13 mouse cellular contexts compared by ENCODE assay signal in the genomic region with DNA sequence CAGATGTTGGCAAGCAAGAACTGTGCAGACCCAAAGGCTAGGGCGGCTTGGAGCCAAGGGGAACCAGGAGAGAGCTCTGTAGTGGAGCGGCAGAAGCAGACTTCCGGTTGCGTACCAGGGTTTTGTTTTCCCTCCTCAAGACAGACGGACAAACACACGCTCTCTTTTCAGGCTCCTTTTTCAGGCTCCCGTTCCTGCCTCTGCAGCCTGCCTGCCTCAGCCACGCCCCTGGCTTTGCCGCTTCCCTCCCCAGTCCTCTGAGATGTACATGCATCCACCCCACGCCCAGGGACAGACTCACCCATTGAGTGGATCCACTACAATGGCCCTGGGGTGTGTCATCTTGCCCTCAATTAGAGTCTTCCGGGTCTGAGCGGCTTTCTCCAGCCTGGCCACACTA. TPM values are rescaled to one million over a fixed set of nuclear protein-coding genes. Genes with fewer than 3 reads are reported as not detected.
DNase-seq lines count a peak whose midpoint lies in the region; ATAC-seq and TF ChIP-seq lines count a peak whose summit lies in the region.
"Had no signal": no experiment of that assay in that cellular context is flagged by ENCODE, and none has a peak within 500 bp of the region (broad histone marks: within the 10 kb centered on the region; RNA-seq: fewer than 3 reads in every experiment).

No protein-coding gene starts in this region.

- TF ChIP-seq CTCF in CH12.LX (conservative IDR thresholded peaks at IDR 0.05 in 1 of 2, IDR thresholded peaks at IDR 0.05 in 1 of 2; ENCODE audit: low read depth in 2 of 2, low read length in 2 of 2) = no peak
- no peak for TF ChIP-seq CTCF in E14TG2a.4 (conservative IDR thresholded peaks at IDR 0.05; ENCODE audit: low read length)
- TF ChIP-seq CTCF in midbrain, postnatal 0 days (IDR thresholded peaks at IDR 0.05) = no peak

- H3K27me3 ChIP-seq in CH12.LX (replicated peaks) (no peaks in the 10 kb centered on the region), E14TG2a.4 (ENCODE audit: insufficient read depth, low read length) (peaks cover 13% of the 10 kb centered on the region)
- no peaks in the 10 kb centered on the region for H3K27me3 ChIP-seq in embryonic facial prominence, embryonic 15.5 days
- no peaks in the 10 kb centered on the region for H3K27me3 ChIP-seq in stomach, embryonic 15.5 days (replicated peaks)
- no peaks in the 10 kb centered on the region for H3K27me3 ChIP-seq in midbrain, postnatal 0 days (ENCODE audit: insufficient read depth, low read length)
- H3K27me3 ChIP-seq: heart, embryonic 15.5 days; liver, embryonic 12.5 days had no signal

- dilution Hi-C loops in CH12.LX (cut with MboI; ENCODE audit: extremely low pct_ligation_motif_present, extremely low pct_unique_long_range_greater_than_20kb, low sequenced_read_pairs) = no loop called here

- no peak for TF ChIP-seq EP300 in CH12.LX (IDR thresholded peaks at IDR 0.05; ENCODE audit: low read length)

- H3K4me3 ChIP-seq in CH12.LX (replicated peaks in 1 of 3; ENCODE audit: low read depth in 2 of 3, low read length in 2 of 3, poor library complexity in 1 of 3) (no peak overlapping the region), E14TG2a.4 (replicated peaks; ENCODE audit: low read length) (peak overlapping the region; percentile 63)
- H3K4me3 ChIP-seq in embryonic facial prominence, embryonic 15.5 days (replicated peaks) = no peak overlapping the region
- no peak overlapping the region for H3K4me3 ChIP-seq in stomach, embryonic 15.5 days (replicated peaks)
- H3K4me3 ChIP-seq in midbrain, postnatal 0 days (ENCODE audit: low read depth, low read length) = no peak overlapping the region
- H3K4me3 ChIP-seq: heart, embryonic 15.5 days; liver, embryonic 12.5 days had no signal

- 79% methylated on average over 12 of the region's 12 CpGs for WGBS in embryonic facial prominence, embryonic 15.5 days
- WGBS in stomach, embryonic 15.5 days = 82% methylated on average over 12 of the region's 12 CpGs
- WGBS in midbrain, postnatal 0 days = 92% methylated on average over 12 of the region's 12 CpGs

- TF ChIP-seq RAD21 in CH12.LX (IDR thresholded peaks at IDR 0.05; ENCODE audit: low read depth, low read length) = no peak

- H3K27ac ChIP-seq in CH12.LX (ENCODE audit: insufficient read depth, low read depth) = peak overlapping the region; percentile 84
- peak overlapping the region; percentile 53; the same call in 1 of the 2 replicates for H3K27ac ChIP-seq in embryonic facial prominence, embryonic 15.5 days (replicated peaks)
- peak overlapping the region; percentile 28; the same call in 1 of the 2 replicates for H3K27ac ChIP-seq in stomach, embryonic 15.5 days
- no peak overlapping the region for H3K27ac ChIP-seq in midbrain, postnatal 0 days (ENCODE audit: low read depth, low read length)
- H3K27ac ChIP-seq: liver, embryonic 12.5 days had no signal

- H3K36me3 ChIP-seq in CH12.LX (replicated peaks in 1 of 2; ENCODE audit: control insufficient read depth in 1 of 2, insufficient read depth in 1 of 2, low read length in 1 of 2) (peaks cover 48 to 62% of the 10 kb centered on the region in 2 experiments), E14TG2a.4 (ENCODE audit: insufficient read depth, low read length) (peaks cover 24% of the 10 kb centered on the region)
- peaks cover 94% of the 10 kb centered on the region for H3K36me3 ChIP-seq in embryonic facial prominence, embryonic 15.5 days
- H3K36me3 ChIP-seq in stomach, embryonic 15.5 days = peaks cover 63% of the 10 kb centered on the region
- peaks cover 80% of the 10 kb centered on the region for H3K36me3 ChIP-seq in midbrain, postnatal 0 days (ENCODE audit: insufficient read depth, low read length)

- H3K79me2 ChIP-seq in CH12.LX (replicated peaks; ENCODE audit: control insufficient read depth, extremely low read depth, insufficient read depth, poor library complexity, severe bottlenecking) = no peaks in the 10 kb centered on the region

- H3K4me2 ChIP-seq in CH12.LX (ENCODE audit: insufficient read depth, low read depth, poor library complexity, severe bottlenecking) = peak overlapping the region; percentile 32
- H3K4me2 ChIP-seq in embryonic facial prominence, embryonic 15.5 days (replicated peaks) = no peak overlapping the region
- no peak overlapping the region for H3K4me2 ChIP-seq in stomach, embryonic 15.5 days
- no peak overlapping the region for H3K4me2 ChIP-seq in midbrain, postnatal 0 days (ENCODE audit: low read depth, low read length, poor library complexity, severe bottlenecking)
- H3K4me2 ChIP-seq: heart, embryonic 15.5 days; liver, embryonic 12.5 days had no signal

- peak overlapping the region; percentile 14; the same call in 1 of the 2 replicates for H3K9ac ChIP-seq in CH12.LX (ENCODE audit: insufficient read depth, low read depth)
- H3K9ac ChIP-seq in embryonic facial prominence, embryonic 15.5 days = no peak overlapping the region
- no peak overlapping the region for H3K9ac ChIP-seq in stomach, embryonic 15.5 days
- H3K9ac ChIP-seq in midbrain, postnatal 0 days (replicated peaks; ENCODE audit: low read length, poor library complexity, severe bottlenecking) = no peak overlapping the region
- H3K9ac ChIP-seq: liver, embryonic 12.5 days had no signal

- peaks cover 65 to 79% of the 10 kb centered on the region in 2 experiments for H3K4me1 ChIP-seq in CH12.LX (ENCODE audit: control insufficient read depth in 1 of 2, insufficient read depth in 2 of 2)
- peaks cover 95% of the 10 kb centered on the region for H3K4me1 ChIP-seq in E14TG2a.4 (replicated peaks; ENCODE audit: low read depth, low read length)
- peaks cover 13% of the 10 kb centered on the region; the same call in 1 of the 2 replicates for H3K4me1 ChIP-seq in embryonic facial prominence, embryonic 15.5 days
- H3K4me1 ChIP-seq in stomach, embryonic 15.5 days = peaks cover 35% of the 10 kb centered on the region
- H3K4me1 ChIP-seq in midbrain, postnatal 0 days (ENCODE audit: insufficient read depth, low read length) = no peaks in the 10 kb centered on the region

- no peak for DNase-seq in CH12.LX (ENCODE audit: extremely low read depth)
- no peak for DNase-seq in midbrain, postnatal 0 days (ENCODE audit: low spot score)
- no peak for DNase-seq in adrenal gland, postnatal 36 days
- no peak for DNase-seq in frontal cortex, postnatal 14 days (ENCODE audit: low spot score in 2 of 2)
- DNase-seq: adrenal gland, adult 2 months; kidney, postnatal 25 days; lung, postnatal 10 days had no signal

- H3K9me3 ChIP-seq in CH12.LX (replicated peaks; ENCODE audit: low read length) (no peaks in the 10 kb centered on the region), E14TG2a.4 (ENCODE audit: low read length) (no peaks in the 10 kb centered on the region)
- H3K9me3 ChIP-seq in embryonic facial prominence, embryonic 15.5 days (replicated peaks) = no peaks in the 10 kb centered on the region
- no peaks in the 10 kb centered on the region for H3K9me3 ChIP-seq in stomach, embryonic 15.5 days
- no peaks in the 10 kb centered on the region for H3K9me3 ChIP-seq in midbrain, postnatal 0 days (ENCODE audit: low read length)
- H3K9me3 ChIP-seq: heart, embryonic 15.5 days; liver, embryonic 12.5 days had no signal

- no peak for ATAC-seq in embryonic facial prominence, embryonic 15.5 days (ENCODE audit: insufficient number of reproducible peaks, low FRiP score, low TSS enrichment, low read depth)
- ATAC-seq in stomach, embryonic 15.5 days (ENCODE audit: insufficient read depth, low FRiP score, low read depth) = no peak
- ATAC-seq in midbrain, postnatal 0 days (ENCODE audit: low FRiP score) = no peak
- ATAC-seq: hindbrain, postnatal 0 days; liver, embryonic 12.5 days had no signal

- no peak for TF ChIP-seq POLR2A in CH12.LX (IDR thresholded peaks at IDR 0.05; ENCODE audit: low read depth, low read length)

- in situ Hi-C loops in CH12.LX (cut with MboI; ENCODE audit: low pct_ligation_motif_present, low pct_unique_long_range_greater_than_20kb, low sequenced_read_pairs) = no loop called here

TF ChIP-seq in CH12.LX, 34 proteins besides CTCF, POLR2A, EP300 and RAD21 (continues in another document):
- no peak for TF ChIP-seq RCOR1 (conservative IDR thresholded peaks at IDR 0.05; ENCODE audit: low read depth, low read length)
- no peak for TF ChIP-seq MEF2A (IDR thresholded peaks at IDR 0.05; ENCODE audit: borderline replicate concordance, low read depth, low read length)
- TF ChIP-seq BHLHE40 (IDR thresholded peaks at IDR 0.05; ENCODE audit: low read depth, low read length) = no peak
- TF ChIP-seq ZMIZ1 (IDR thresholded peaks at IDR 0.05; ENCODE audit: low read depth, low read length) = no peak
- TF ChIP-seq MXI1 (IDR thresholded peaks at IDR 0.05; ENCODE audit: low read depth, low read length) = no peak
- TF ChIP-seq SIN3A (IDR thresholded peaks at IDR 0.05; ENCODE audit: low read length) = no peak

RNA-seq across cellular contexts. Expression of gene Lrp1, which starts 30.7 kb away (rescaled TPM):
- total RNA-seq in CH12.LX (2012; rRNA removed) = 16.5 and 51.2 TPM in 2 replicates
- total RNA-seq in CH12.LX (2014; rRNA removed) = 3.1 and 3.3 TPM in 2 replicates
- polyA plus RNA-seq in CH12.LX (2012; ENCODE audit: insufficient read length, low read depth) = 11.0 and 11.8 TPM in 2 replicates
- polyA plus RNA-seq in embryonic facial prominence, embryonic 15.5 days (2015; fragmentation: Nextera tagmentation; extraction: Ambion mirVana) = 161 and 163 TPM in 2 replicates
- polyA plus RNA-seq in stomach, embryonic 15.5 days (2015; fragmentation: Nextera tagmentation; extraction: Ambion mirVana) = 77.0 and 87.0 TPM in 2 replicates
- 297 and 319 TPM in 2 replicates for total RNA-seq in midbrain, postnatal 0 days (2014; rRNA removed)
- 79.8 and 84.4 TPM in 2 replicates for polyA plus RNA-seq in midbrain, postnatal 0 days (2015; fragmentation: Nextera tagmentation; extraction: Ambion mirVana)
- total RNA-seq in adrenal gland, postnatal 36 days (2021) = 100 to 1,000 TPM; 192 to 251 TPM

RNA-seq across cellular contexts. Expression of gene Stat6, which starts 52.5 kb away (rescaled TPM):
- total RNA-seq in CH12.LX (2012; rRNA removed) (58.7 and 76.6 TPM in 2 replicates), CH12.LX (2014; rRNA removed) (64.0 and 71.5 TPM in 2 replicates)
- 62.9 and 72.1 TPM in 2 replicates for polyA plus RNA-seq in CH12.LX (2012; ENCODE audit: insufficient read length, low read depth)
- polyA plus RNA-seq in embryonic facial prominence, embryonic 15.5 days (2015; fragmentation: Nextera tagmentation; extraction: Ambion mirVana) = 35.3 and 36.2 TPM in 2 replicates
- polyA plus RNA-seq in stomach, embryonic 15.5 days (2015; fragmentation: Nextera tagmentation; extraction: Ambion mirVana) = 35.0 and 37.1 TPM in 2 replicates
- total RNA-seq in midbrain, postnatal 0 days (2014; rRNA removed) = 6.1 and 10.2 TPM in 2 replicates
- 3.9 and 4.3 TPM in 2 replicates for polyA plus RNA-seq in midbrain, postnatal 0 days (2015; fragmentation: Nextera tagmentation; extraction: Ambion mirVana)
- total RNA-seq in adrenal gland, postnatal 36 days (2021) = 10 to 100 TPM; 93.2 to 99.8 TPM

RNA-seq across cellular contexts. Expression of gene Nxph4, which starts 55.9 kb away (rescaled TPM):
- total RNA-seq in CH12.LX (2012; rRNA removed) = 0.13 TPM in 1 of 2 replicates, not detected in the other
- total RNA-seq in CH12.LX (2014; rRNA removed) = not detected in 2 replicates
- 0.14 and 0.15 TPM in 2 replicates for polyA plus RNA-seq in CH12.LX (2012; ENCODE audit: insufficient read length, low read depth)
- 8.0 and 9.2 TPM in 2 replicates for polyA plus RNA-seq in embryonic facial prominence, embryonic 15.5 days (2015; fragmentation: Nextera tagmentation; extraction: Ambion mirVana)
- 5.0 and 5.4 TPM in 2 replicates for polyA plus RNA-seq in stomach, embryonic 15.5 days (2015; fragmentation: Nextera tagmentation; extraction: Ambion mirVana)
- 11.8 and 22.6 TPM in 2 replicates for total RNA-seq in midbrain, postnatal 0 days (2014; rRNA removed)
- polyA plus RNA-seq in midbrain, postnatal 0 days (2015; fragmentation: Nextera tagmentation; extraction: Ambion mirVana) = 68.9 and 72.4 TPM in 2 replicates
- total RNA-seq in adrenal gland, postnatal 36 days (2021) = 1 to 10 TPM; 5.0 to 6.3 TPM
